Mouse (Mus musculus) neural tube, embryonic 14.5 days (tissue): ENCODE measurements around the gene Timp2. TPM values are rescaled to one million over a fixed set of nuclear protein-coding genes. Genes with fewer than 3 reads are reported as not detected.

Experiments used
- ATAC-seq: fragments of 200-750 bp; cut with Nextera tagmentation; 2 replicates; pipeline ENCODE4 v1.8.0; 2017; ENCODE audit warnings: low read depth, mild to moderate bottlenecking, moderate TSS enrichment, moderate library complexity
- H3K27ac ChIP-seq: fragments of 300-500 bp; sonication (generic); 2 replicates; pipeline ENCODE4 v1.5.1; 2014; ENCODE audit warnings: low read depth, mild to moderate bottlenecking, control low read depth, low read length, moderate library complexity, mixed read lengths
- H3K27me3 ChIP-seq: fragments of 300-500 bp; sonication (generic); 2 replicates; pipeline ENCODE4 v1.6.1; 2014; ENCODE audit warnings: low read length; ENCODE audit not compliant: control insufficient read depth, insufficient read depth
- H3K36me3 ChIP-seq: fragments of 300-500 bp; sonication (generic); 2 replicates; pipeline ENCODE4 v1.6.1; 2014; ENCODE audit warnings: low read length, mixed read lengths; ENCODE audit not compliant: control insufficient read depth, insufficient read depth
- H3K4me1 ChIP-seq: fragments of 300-500 bp; sonication (generic); 2 replicates; pipeline ENCODE4 v1.6.1; 2014; ENCODE audit warnings: low read length; ENCODE audit not compliant: control insufficient read depth, insufficient read depth
- H3K4me2 ChIP-seq: fragments of 300-500 bp; sonication (generic); 2 replicates; pipeline ENCODE4 v1.6.1; 2014; ENCODE audit warnings: mild to moderate bottlenecking, low read depth, low read length, control low read depth
- H3K4me3 ChIP-seq: fragments of 300-500 bp; sonication (generic); 2 replicates; pipeline ENCODE4 v1.5.1; 2014; ENCODE audit warnings: low read depth, low read length, control low read depth, mixed read lengths
- H3K9ac ChIP-seq: fragments of 300-500 bp; sonication (generic); replicated peaks from 2 replicates; pipeline ENCODE4 v1.6.1; 2014; ENCODE audit warnings: low read depth, mild to moderate bottlenecking, control low read depth, low read length, mixed read lengths
- H3K9me3 ChIP-seq: fragments of 300-500 bp; sonication (generic); 2 replicates; pipeline ENCODE4 v1.6.1; 2016; ENCODE audit warnings: low read length; ENCODE audit not compliant: control insufficient read depth
- WGBS: fragments of 180-500 bp; shearing (Covaris S2); extraction: QIAGEN DNeasy Blood & Tissue Kit; methylation state at CpG from one replicate; pipeline ENCODE4 v1.1.7; 2014; 5-methylcytosine and 5-hydroxymethylcytosine counted together
- polyA plus RNA-seq: library from polyadenylated mRNA; unstranded; fragments of >200 nt; fragmentation: Nextera tagmentation; extraction: Ambion mirVana; gene quantifications from 2 replicates; pipeline ENCODE4 v1.2.1, GENCODE M21; 2014

The Timp2 gene
- polyA plus RNA-seq, 1 experiment from 2014 or later, result 91.4 TPM

GRCm38 (mm10) chr11:118365171-118365570 lies 9.6 kb upstream of the Timp2 start:
- no peak overlapping the region for H3K4me2 ChIP-seq
- H3K4me1 ChIP-seq, result 0 out of 2 replicates have a peak, but pooled peaks cover 2% of the 10 kb centered on the region
- no peaks in the 10 kb centered on the region for H3K36me3 ChIP-seq
- no peak for ATAC-seq
- WGBS, result 75% methylated on average over 7 of the region's 7 CpGs
- no peak overlapping the region for H3K4me3 ChIP-seq
- no peaks in the 10 kb centered on the region for H3K27me3 ChIP-seq
- H3K9ac ChIP-seq, result no peak overlapping the region
- H3K27ac ChIP-seq, result no peak overlapping the region
- no peaks in the 10 kb centered on the region for H3K9me3 ChIP-seq

GRCm38 (mm10) chr11:118364021-118364420 lies 8.5 kb upstream of the Timp2 start:
- H3K9ac ChIP-seq, result no peak overlapping the region
- 0 out of 2 replicates have a peak, but pooled peaks cover 2% of the 10 kb centered on the region for H3K4me1 ChIP-seq
- 86% methylated on average over 4 of the region's 4 CpGs for WGBS

GRCm38 (mm10) chr11:118362971-118363518 lies 7.5 kb upstream of the Timp2 start:
- no peak overlapping the region for H3K4me3 ChIP-seq
- no peaks in the 10 kb centered on the region for H3K27me3 ChIP-seq
- no peaks in the 10 kb centered on the region for H3K36me3 ChIP-seq
- no peak overlapping the region for H3K9ac ChIP-seq
- H3K4me1 ChIP-seq, result 0 out of 2 replicates have a peak, but pooled peaks cover 2% of the 10 kb centered on the region
- ATAC-seq, result no peak
- 17% methylated on average over 8 of the region's 8 CpGs for WGBS
- H3K4me2 ChIP-seq, result no peak overlapping the region
- H3K27ac ChIP-seq, result no peak overlapping the region; the same call in 1 of the 2 replicates
- no peaks in the 10 kb centered on the region for H3K9me3 ChIP-seq

More at GRCm38 (mm10) chr11:118364021-118364420, 8.5 kb upstream of the Timp2 start:
- Histone ChIP-seq H3K36me3 (no peaks in the 10 kb centered on the region), H3K4me2 (no peak overlapping the region), H3K9me3 (no peaks in the 10 kb centered on the region), H3K27ac (no peak overlapping the region), H3K27me3 (no peaks in the 10 kb centered on the region), H3K4me3 (no peak overlapping the region)
- ATAC-seq, result no peak

- no peak overlapping the region for H3K27ac ChIP-seq
- H3K27me3 ChIP-seq, result no peaks in the 10 kb centered on the region
- H3K36me3 ChIP-seq, result no peaks in the 10 kb centered on the region
- 0 out of 2 replicates have a peak, but pooled peaks cover 2% of the 10 kb centered on the region for H3K4me1 ChIP-seq
- H3K9ac ChIP-seq, result no peak overlapping the region
- H3K9me3 ChIP-seq, result no peaks in the 10 kb centered on the region
- H3K4me2 ChIP-seq, result no peak overlapping the region
- 79% methylated on average over 1 of the region's 1 CpGs for WGBS
- no peak for ATAC-seq
- H3K4me3 ChIP-seq, result no peak overlapping the region
Measured at GRCm38 (mm10) chr11:118362501-118362900, 7.0 kb upstream of the Timp2 start.

GRCm38 (mm10) chr11:118360907-118361341 lies 5.4 kb upstream of the Timp2 start:
- Histone ChIP-seq H3K4me2 (no peak overlapping the region), H3K4me3 (no peak overlapping the region), H3K27ac (no peak overlapping the region), H3K9me3 (no peaks in the 10 kb centered on the region), H3K36me3 (no peaks in the 10 kb centered on the region), H3K9ac (no peak overlapping the region), H3K4me1 (0 out of 2 replicates have a peak, but pooled peaks cover 2% of the 10 kb centered on the region), H3K27me3 (no peaks in the 10 kb centered on the region)
- ATAC-seq, result no peak
- WGBS, result 84% methylated on average over 10 of the region's 10 CpGs

- Histone ChIP-seq H3K4me3 (no peak overlapping the region), H3K4me2 (no peak overlapping the region), H3K27me3 (no peaks in the 10 kb centered on the region), H3K36me3 (no peaks in the 10 kb centered on the region), H3K9ac (no peak overlapping the region), H3K4me1 (peaks cover 2% of the 10 kb centered on the region; the same call in 1 of the 2 replicates), H3K9me3 (no peaks in the 10 kb centered on the region), H3K27ac (no peak overlapping the region)
- 78% methylated on average over 7 of the region's 7 CpGs for WGBS
- no peak for ATAC-seq
Measured at GRCm38 (mm10) chr11:118360491-118360890, 5.0 kb upstream of the Timp2 start.

GRCm38 (mm10) chr11:118355205-118355604 lies 335 bp downstream of the Timp2 start:
- Histone ChIP-seq H3K27ac (peak overlapping the region; percentile 90), H3K4me2 (peak overlapping the region; percentile 80), H3K36me3 (no peaks in the 10 kb centered on the region), H3K9me3 (no peaks in the 10 kb centered on the region), H3K4me3 (peak overlapping the region; percentile 80), H3K27me3 (no peaks in the 10 kb centered on the region; the same call in 1 of the 2 replicates), H3K9ac (peak overlapping the region; percentile 95), H3K4me1 (peaks cover 14% of the 10 kb centered on the region)
- ATAC-seq, result peak; percentile 93
- WGBS, result 1% methylated on average over 28 of the region's 43 CpGs

- WGBS, result under 1% methylated on average over 39 of the region's 47 CpGs
- H3K27me3 ChIP-seq, result no peaks in the 10 kb centered on the region; the same call in 1 of the 2 replicates
- ATAC-seq, result peak; percentile 50; the same call in 1 of the 2 replicates
- H3K9me3 ChIP-seq, result no peaks in the 10 kb centered on the region
- H3K4me3 ChIP-seq, result peak overlapping the region; percentile 80
- H3K9ac ChIP-seq, result peak overlapping the region; percentile 95
- peaks cover 14% of the 10 kb centered on the region for H3K4me1 ChIP-seq
- H3K27ac ChIP-seq, result peak overlapping the region; percentile 90
- H3K4me2 ChIP-seq, result peak overlapping the region; percentile 80
- no peaks in the 10 kb centered on the region for H3K36me3 ChIP-seq
Measured at GRCm38 (mm10) chr11:118354636-118355191, 826 bp downstream of the Timp2 start.

GRCm38 (mm10) chr11:118349494-118349893 lies 6.0 kb downstream of the Timp2 start:
- H3K4me1 ChIP-seq, result peaks cover 19% of the 10 kb centered on the region
- no peaks in the 10 kb centered on the region for H3K36me3 ChIP-seq
- H3K9ac ChIP-seq, result no peak overlapping the region
- 88% methylated on average over 5 of the region's 5 CpGs for WGBS
- no peak overlapping the region for H3K4me3 ChIP-seq
- H3K9me3 ChIP-seq, result no peaks in the 10 kb centered on the region
- H3K27ac ChIP-seq, result no peak overlapping the region
- no peak overlapping the region for H3K4me2 ChIP-seq
- no peak for ATAC-seq
- no peaks in the 10 kb centered on the region for H3K27me3 ChIP-seq
